In genomic region chr15:84120612-84121011, GRCm38 (mm10) we compare ENCODE assay signal across 10 mouse cellular contexts. TPM values are rescaled to one million over a fixed set of nuclear protein-coding genes. Genes with fewer than 3 reads are reported as not detected.
A peak's percentile ranks its signal among the peaks of the same experiment; 100 is the strongest.
DNase-seq lines count a peak whose midpoint lies in the region; ATAC-seq and TF ChIP-seq lines count a peak whose summit lies in the region.
"Had no signal": no experiment of that assay in that cellular context is flagged by ENCODE, and none has a peak within 500 bp of the region (broad histone marks: within the 10 kb centered on the region; RNA-seq: fewer than 3 reads in every experiment).

No protein-coding gene starts in this region.

- H3K27ac ChIP-seq in midbrain, embryonic 10.5 days (replicated peaks): no peak overlapping the region
- no peak overlapping the region for H3K27ac ChIP-seq in midbrain, embryonic 15.5 days
- no peak overlapping the region for H3K27ac ChIP-seq in midbrain, postnatal 0 days (ENCODE audit: low read depth, low read length)
- H3K27ac ChIP-seq in heart, embryonic 12.5 days (ENCODE audit: poor library complexity, severe bottlenecking): no peak overlapping the region
- H3K27ac ChIP-seq: lung, embryonic 15.5 days had no signal

- peak; percentile 37 for DNase-seq in gastrocnemius, adult 18-20 months (ENCODE audit: low spot score)
- DNase-seq in gastrocnemius, adult 8-10 months (ENCODE audit: low spot score in 2 of 2): no peak
- peak; percentile 66 for DNase-seq in midbrain, embryonic 10.5 days (ENCODE audit: low spot score)
- peak; percentile 66 to 74 for DNase-seq in cerebellum, postnatal 10 days
- DNase-seq in midbrain, postnatal 0 days (ENCODE audit: low spot score): no peak

- no peak overlapping the region for H3K4me3 ChIP-seq in midbrain, embryonic 10.5 days
- no peak overlapping the region for H3K4me3 ChIP-seq in midbrain, embryonic 15.5 days
- H3K4me3 ChIP-seq in midbrain, postnatal 0 days (ENCODE audit: low read depth, low read length): no peak overlapping the region
- no peak overlapping the region for H3K4me3 ChIP-seq in heart, embryonic 12.5 days
- H3K4me3 ChIP-seq: lung, embryonic 15.5 days had no signal

- no peaks in the 10 kb centered on the region; the same call in 1 of the 2 replicates for H3K27me3 ChIP-seq in midbrain, embryonic 10.5 days (ENCODE audit: low read depth, poor library complexity, severe bottlenecking)
- no peaks in the 10 kb centered on the region for H3K27me3 ChIP-seq in midbrain, embryonic 15.5 days (replicated peaks)
- no peaks in the 10 kb centered on the region for H3K27me3 ChIP-seq in midbrain, postnatal 0 days (ENCODE audit: insufficient read depth, low read length)
- peaks cover 31% of the 10 kb centered on the region for H3K27me3 ChIP-seq in heart, embryonic 12.5 days (replicated peaks)
- H3K27me3 ChIP-seq: lung, embryonic 15.5 days had no signal

- H3K36me3 ChIP-seq in midbrain, embryonic 10.5 days: no peaks in the 10 kb centered on the region
- no peaks in the 10 kb centered on the region for H3K36me3 ChIP-seq in midbrain, embryonic 15.5 days (replicated peaks)
- H3K36me3 ChIP-seq in midbrain, postnatal 0 days (ENCODE audit: insufficient read depth, low read length): no peaks in the 10 kb centered on the region
- H3K36me3 ChIP-seq in heart, embryonic 12.5 days: no peaks in the 10 kb centered on the region
- H3K36me3 ChIP-seq: lung, embryonic 15.5 days had no signal

- peak; percentile 65 for TF ChIP-seq CTCF in midbrain, postnatal 0 days (IDR thresholded peaks at IDR 0.05)

- H3K9ac ChIP-seq in midbrain, embryonic 15.5 days: no peak overlapping the region
- no peak overlapping the region for H3K9ac ChIP-seq in midbrain, postnatal 0 days (replicated peaks; ENCODE audit: low read length, poor library complexity, severe bottlenecking)
- no peak overlapping the region for H3K9ac ChIP-seq in heart, embryonic 12.5 days
- H3K9ac ChIP-seq: lung, embryonic 15.5 days had no signal

- no peak overlapping the region for H3K4me2 ChIP-seq in midbrain, embryonic 15.5 days
- no peak overlapping the region for H3K4me2 ChIP-seq in midbrain, postnatal 0 days (ENCODE audit: low read depth, low read length, poor library complexity, severe bottlenecking)
- no peak overlapping the region for H3K4me2 ChIP-seq in heart, embryonic 12.5 days
- H3K4me2 ChIP-seq: lung, embryonic 15.5 days had no signal

- H3K4me1 ChIP-seq in midbrain, embryonic 10.5 days: no peaks in the 10 kb centered on the region
- H3K4me1 ChIP-seq in midbrain, embryonic 15.5 days: no peaks in the 10 kb centered on the region
- H3K4me1 ChIP-seq in midbrain, postnatal 0 days (ENCODE audit: insufficient read depth, low read length): no peaks in the 10 kb centered on the region
- no peaks in the 10 kb centered on the region for H3K4me1 ChIP-seq in heart, embryonic 12.5 days (replicated peaks)
- H3K4me1 ChIP-seq: lung, embryonic 15.5 days had no signal

- 28% methylated on average over 6 of the region's 6 CpGs for WGBS in midbrain, embryonic 10.5 days
- WGBS in midbrain, embryonic 15.5 days: 26% methylated on average over 6 of the region's 6 CpGs
- 25% methylated on average over 6 of the region's 6 CpGs for WGBS in midbrain, postnatal 0 days
- 20% methylated on average over 6 of the region's 6 CpGs for WGBS in heart, embryonic 12.5 days

- H3K9me3 ChIP-seq in midbrain, embryonic 10.5 days (replicated peaks): 0 out of 2 replicates have a peak, but pooled peaks cover 5% of the 10 kb centered on the region
- no peaks in the 10 kb centered on the region for H3K9me3 ChIP-seq in midbrain, embryonic 15.5 days
- H3K9me3 ChIP-seq in midbrain, postnatal 0 days (ENCODE audit: low read length): no peaks in the 10 kb centered on the region
- no peaks in the 10 kb centered on the region for H3K9me3 ChIP-seq in heart, embryonic 12.5 days (replicated peaks)
- H3K9me3 ChIP-seq: lung, embryonic 15.5 days had no signal

- ATAC-seq in midbrain, embryonic 15.5 days (replicated peaks): no peak
- no peak for ATAC-seq in midbrain, postnatal 0 days (ENCODE audit: low FRiP score)
- no peak for ATAC-seq in erythroblast, adult 5-6 weeks (replicated peaks; ENCODE audit: low FRiP score, poor library complexity, severe bottlenecking)
- ATAC-seq in heart, embryonic 12.5 days (ENCODE audit: insufficient number of reproducible peaks, low FRiP score): no peak

RNA-seq across cellular contexts. Expression of gene Pnpla5, which starts 2.4 kb away (rescaled TPM):
- total RNA-seq in gastrocnemius, adult 18-20 months (2021): under 1 TPM in 1 of 2 experiments, not detected in 1; 0.14 TPM
- under 1 TPM in 1 of 4 experiments, not detected in 3; 0.19 TPM for total RNA-seq in gastrocnemius, adult 8-10 months (2022)
- not detected in 2 replicates for polyA plus RNA-seq in midbrain, embryonic 10.5 days (2016; fragmentation: Nextera tagmentation; extraction: Ambion mirVana)
- not detected in 2 replicates for polyA plus RNA-seq in midbrain, embryonic 15.5 days (2015; fragmentation: Nextera tagmentation; extraction: Ambion mirVana)
- not detected in 2 replicates for total RNA-seq in midbrain, postnatal 0 days (2014; rRNA removed)
- polyA plus RNA-seq in midbrain, postnatal 0 days (2015; fragmentation: Nextera tagmentation; extraction: Ambion mirVana): not detected in 2 replicates
- not detected in 2 replicates for total RNA-seq in erythroblast, adult 5-6 weeks (2015; ENCODE audit: low replicate concordance)
- not detected in 2 replicates for total RNA-seq in erythroblast, adult 5-6 weeks (2017; ENCODE audit: low replicate concordance)
- polyA plus RNA-seq in heart, embryonic 12.5 days (2016; fragmentation: Nextera tagmentation; extraction: Ambion mirVana): not detected in 2 replicates
- total RNA-seq: heart, postnatal 10 days had no signal
- polyA plus RNA-seq: lung, embryonic 15.5 days had no signal

RNA-seq across cellular contexts. Expression of gene Sult4a1, which starts 15.1 kb away (rescaled TPM):
- total RNA-seq in gastrocnemius, adult 18-20 months (2021): not detected
- total RNA-seq in gastrocnemius, adult 8-10 months (2022): under 1 TPM in 1 of 4 experiments, not detected in 3; 0.10 TPM
- 11.2 and 14.3 TPM in 2 replicates for polyA plus RNA-seq in midbrain, embryonic 10.5 days (2016; fragmentation: Nextera tagmentation; extraction: Ambion mirVana)
- 87.1 and 93.8 TPM in 2 replicates for polyA plus RNA-seq in midbrain, embryonic 15.5 days (2015; fragmentation: Nextera tagmentation; extraction: Ambion mirVana)
- total RNA-seq in midbrain, postnatal 0 days (2014; rRNA removed): 197 and 208 TPM in 2 replicates
- polyA plus RNA-seq in midbrain, postnatal 0 days (2015; fragmentation: Nextera tagmentation; extraction: Ambion mirVana): 139 and 150 TPM in 2 replicates
- total RNA-seq in erythroblast, adult 5-6 weeks (2015; ENCODE audit: low replicate concordance): not detected in 2 replicates
- not detected in 2 replicates for total RNA-seq in erythroblast, adult 5-6 weeks (2017; ENCODE audit: low replicate concordance)
- 0.60 and 0.80 TPM in 2 replicates for polyA plus RNA-seq in heart, embryonic 12.5 days (2016; fragmentation: Nextera tagmentation; extraction: Ambion mirVana)
- total RNA-seq: heart, postnatal 10 days had no signal

RNA-seq across cellular contexts. Expression of gene Pnpla3, which starts 47.0 kb away (rescaled TPM):
- 10 to 100 TPM in 1 of 2 experiments, 1 to 10 TPM in 1; 5.0 to 10.8 TPM for total RNA-seq in gastrocnemius, adult 18-20 months (2021)
- 1 to 10 TPM; 1.8 to 5.7 (median 5.0) TPM for total RNA-seq in gastrocnemius, adult 8-10 months (2022)
- polyA plus RNA-seq in midbrain, embryonic 10.5 days (2016; fragmentation: Nextera tagmentation; extraction: Ambion mirVana): 2.2 and 3.1 TPM in 2 replicates
- 4.6 and 6.4 TPM in 2 replicates for polyA plus RNA-seq in midbrain, embryonic 15.5 days (2015; fragmentation: Nextera tagmentation; extraction: Ambion mirVana)
- total RNA-seq in midbrain, postnatal 0 days (2014; rRNA removed): 6.9 and 7.3 TPM in 2 replicates
- 5.1 and 5.4 TPM in 2 replicates for polyA plus RNA-seq in midbrain, postnatal 0 days (2015; fragmentation: Nextera tagmentation; extraction: Ambion mirVana)
- total RNA-seq in erythroblast, adult 5-6 weeks (2015; ENCODE audit: low replicate concordance): not detected in 2 replicates
- not detected in 2 replicates for total RNA-seq in erythroblast, adult 5-6 weeks (2017; ENCODE audit: low replicate concordance)
- 0.60 and 1.1 TPM in 2 replicates for polyA plus RNA-seq in heart, embryonic 12.5 days (2016; fragmentation: Nextera tagmentation; extraction: Ambion mirVana)

RNA-seq across cellular contexts. Expression of gene Efcab6, which starts 55.4 kb away (rescaled TPM):
- 1 to 10 TPM; 5.0 to 6.7 TPM for total RNA-seq in gastrocnemius, adult 18-20 months (2021)
- 1 to 10 TPM; 2.2 to 5.9 (median 4.6) TPM for total RNA-seq in gastrocnemius, adult 8-10 months (2022)
- 0.24 and 0.26 TPM in 2 replicates for polyA plus RNA-seq in midbrain, embryonic 10.5 days (2016; fragmentation: Nextera tagmentation; extraction: Ambion mirVana)
- 0.56 and 0.78 TPM in 2 replicates for polyA plus RNA-seq in midbrain, embryonic 15.5 days (2015; fragmentation: Nextera tagmentation; extraction: Ambion mirVana)
- 1.3 and 3.9 TPM in 2 replicates for total RNA-seq in midbrain, postnatal 0 days (2014; rRNA removed)
- 0.55 and 1.5 TPM in 2 replicates for polyA plus RNA-seq in midbrain, postnatal 0 days (2015; fragmentation: Nextera tagmentation; extraction: Ambion mirVana)
- not detected in 2 replicates for total RNA-seq in erythroblast, adult 5-6 weeks (2015; ENCODE audit: low replicate concordance)
- total RNA-seq in erythroblast, adult 5-6 weeks (2017; ENCODE audit: low replicate concordance): not detected in 2 replicates
- 0.15 TPM in 1 of 2 replicates, not detected in the other for polyA plus RNA-seq in heart, embryonic 12.5 days (2016; fragmentation: Nextera tagmentation; extraction: Ambion mirVana)
- total RNA-seq: heart, postnatal 10 days had no signal

Comparison
In these comparisons a context has a peak if more than half of its experiments do, and no peak if none do; other contexts are left out.
1. DNase-seq: peak in gastrocnemius, adult 18-20 months (single experiment), midbrain, embryonic 10.5 days (single experiment) and cerebellum, postnatal 10 days (2 of 2); none in gastrocnemius, adult 8-10 months (0 of 2) and midbrain, postnatal 0 days (single experiment).
2. RNA of gene Sult4a1, which starts 15.1 kb away (total RNA-seq): 197 to 208 TPM in midbrain, postnatal 0 days; 0.10 TPM in gastrocnemius, adult 8-10 months, not detected in gastrocnemius, adult 18-20 months and not detected in erythroblast, adult 5-6 weeks; every median in the first group is over 100 times any median in the second.